8 mouse cellular contexts compared by ENCODE assay signal in genomic region chr12:86831591-86832550, GRCm38 (mm10). TPM values are rescaled to one million over a fixed set of nuclear protein-coding genes. Genes with fewer than 3 reads are reported as not detected.
A peak's percentile ranks its signal among the peaks of the same experiment; 100 is the strongest.
DNase-seq lines count a peak whose midpoint lies in the region; ATAC-seq and TF ChIP-seq lines count a peak whose summit lies in the region.

No protein-coding gene starts in this region.

- peak; percentile 77 for DNase-seq in ES-CJ7 (ENCODE audit: low read depth, low spot score)
- peak; percentile 83 for DNase-seq in adrenal gland, postnatal 10 days
- peak; percentile 72 for DNase-seq in heart, postnatal 0 days (ENCODE audit: low spot score)
- DNase-seq in kidney, postnatal 10 days, result peak; percentile 89
- peak; percentile 80 for DNase-seq in lung, postnatal 14 days
- peak; percentile 78 to 79 for DNase-seq in right cerebral cortex, postnatal 10 days (ENCODE audit: low spot score in 2 of 2)
- DNase-seq in frontal cortex, postnatal 14 days (ENCODE audit: low spot score in 2 of 2), result no peak

- H3K4me2 ChIP-seq in heart, postnatal 0 days (ENCODE audit: low read depth, low read length), result peak overlapping the region; percentile 47

- WGBS in heart, postnatal 0 days, result 19% methylated on average over 32 of the region's 32 CpGs

- peak; percentile 56 for ATAC-seq in erythroblast, adult 5-6 weeks (replicated peaks; ENCODE audit: low FRiP score, poor library complexity, severe bottlenecking)
- peak; percentile 7; the same call in 1 of the 2 replicates for ATAC-seq in heart, postnatal 0 days (ENCODE audit: insufficient read depth, low read depth)

- H3K27ac ChIP-seq in heart, postnatal 0 days (ENCODE audit: low read depth), result peak overlapping the region; percentile 93

- no peak overlapping the region for H3K4me3 ChIP-seq in heart, postnatal 0 days (ENCODE audit: low read depth, low read length)

- H3K9me3 ChIP-seq in heart, postnatal 0 days (replicated peaks; ENCODE audit: control insufficient read depth, low read length), result no peaks in the 10 kb centered on the region

- peak overlapping the region; percentile 31 for H3K9ac ChIP-seq in heart, postnatal 0 days (replicated peaks; ENCODE audit: low read depth, low read length)

- TF ChIP-seq CTCF in heart, postnatal 0 days (IDR thresholded peaks at IDR 0.05; ENCODE audit: low read depth), result peak; percentile 13

- no peaks in the 10 kb centered on the region for H3K27me3 ChIP-seq in heart, postnatal 0 days (ENCODE audit: control insufficient read depth, insufficient read depth, low read length)

- peaks cover 61% of the 10 kb centered on the region for H3K4me1 ChIP-seq in heart, postnatal 0 days (ENCODE audit: control insufficient read depth, insufficient read depth)

- H3K36me3 ChIP-seq in heart, postnatal 0 days (replicated peaks; ENCODE audit: control insufficient read depth, insufficient read depth, low read length), result no peaks in the 10 kb centered on the region

- peak; percentile 80 for TF ChIP-seq EP300 in heart, postnatal 0 days (IDR thresholded peaks at IDR 0.05; ENCODE audit: low read depth)

RNA-seq across cellular contexts. Expression of gene Irf2bpl, which starts 52.7 kb away (rescaled TPM):
- total RNA-seq in adrenal gland, postnatal 10 days (2021), result 10 to 100 TPM; 39.7 to 53.2 TPM
- total RNA-seq in erythroblast, adult 5-6 weeks (2015; ENCODE audit: low replicate concordance), result 0.21 and 0.77 TPM in 2 replicates
- 0.42 TPM in 1 of 2 replicates, not detected in the other for total RNA-seq in erythroblast, adult 5-6 weeks (2017; ENCODE audit: low replicate concordance)
- 74.0 and 88.5 TPM in 2 replicates for total RNA-seq in heart, postnatal 0 days (2014; rRNA removed; ENCODE audit: low replicate concordance)
- polyA plus RNA-seq in heart, postnatal 0 days (2015; fragmentation: Nextera tagmentation; extraction: Ambion mirVana), result 26.4 and 30.0 TPM in 2 replicates

Comparison
In these comparisons a context has a peak if more than half of its experiments do, and no peak if none do; other contexts are left out.
1. DNase-seq: peak in ES-CJ7 (single experiment), adrenal gland, postnatal 10 days (single experiment), heart, postnatal 0 days (single experiment), kidney, postnatal 10 days (single experiment), lung, postnatal 14 days (single experiment) and right cerebral cortex, postnatal 10 days (2 of 2); none in frontal cortex, postnatal 14 days (0 of 2).
2. RNA of gene Irf2bpl, which starts 52.7 kb away (total RNA-seq): 74.0 to 88.5 TPM in heart, postnatal 0 days and 39.7 to 53.2 TPM in adrenal gland, postnatal 10 days; 0.21 to 0.77 TPM in erythroblast, adult 5-6 weeks; every median in the first group is over 10 times any median in the second.